Comparison of ENCODE assay signal across 12 mouse cellular contexts in genomic region chr11:98414162-98414561, GRCm38 (mm10). TPM values are rescaled to one million over a fixed set of nuclear protein-coding genes. Genes with fewer than 3 reads are reported as not detected.
DNase-seq lines count a peak whose midpoint lies in the region; ATAC-seq and TF ChIP-seq lines count a peak whose summit lies in the region.
"Had no signal": no experiment of that assay in that cellular context is flagged by ENCODE, and none has a peak within 500 bp of the region (broad histone marks: within the 10 kb centered on the region; RNA-seq: fewer than 3 reads in every experiment).

No protein-coding gene starts in this region.

- H3K9me3 ChIP-seq in heart, embryonic 14.5 days (ENCODE audit: control insufficient read depth, low read length), result no peaks in the 10 kb centered on the region
- H3K9me3 ChIP-seq in limb, embryonic 14.5 days (ENCODE audit: control insufficient read depth, low read length), result no peaks in the 10 kb centered on the region

- H3K4me3 ChIP-seq in heart, embryonic 14.5 days (ENCODE audit: control insufficient read depth in 1 of 2, insufficient read depth in 1 of 2, low read depth in 1 of 2, low read length in 2 of 2), result peak overlapping the region; percentile 78 to 94
- H3K4me3 ChIP-seq in limb, embryonic 14.5 days (replicated peaks; ENCODE audit: low read length), result peak overlapping the region; percentile 99
- H3K4me3 ChIP-seq: left cerebral cortex, adult 2 months had no signal

- peak overlapping the region; percentile 94 for H3K9ac ChIP-seq in heart, embryonic 14.5 days (ENCODE audit: low read length)
- peak overlapping the region; percentile 4; the same call in 1 of the 2 replicates for H3K9ac ChIP-seq in limb, embryonic 14.5 days (ENCODE audit: low read depth, low read length, severe bottlenecking)

- 31% methylated on average over 2 of the region's 2 CpGs for WGBS in heart, embryonic 14.5 days
- 16% methylated on average over 2 of the region's 2 CpGs for WGBS in limb, embryonic 14.5 days

- H3K4me1 ChIP-seq in heart, embryonic 14.5 days (ENCODE audit: control insufficient read depth in 2 of 2, insufficient read depth in 2 of 2, low read length in 2 of 2), result peaks cover 32 to 69% of the 10 kb centered on the region in 2 experiments
- H3K4me1 ChIP-seq in limb, embryonic 14.5 days (ENCODE audit: control insufficient read depth, insufficient read depth, low read length), result peaks cover 24% of the 10 kb centered on the region

- no peak for TF ChIP-seq POLR2A in limb, embryonic 14.5 days (IDR thresholded peaks at IDR 0.05; ENCODE audit: borderline replicate concordance, extremely low read depth, insufficient read depth, insufficient read length)

- peak overlapping the region; percentile 78 for H3K4me2 ChIP-seq in heart, embryonic 14.5 days (ENCODE audit: low read length)
- peak overlapping the region; percentile 62 for H3K4me2 ChIP-seq in limb, embryonic 14.5 days (replicated peaks; ENCODE audit: low read depth, low read length, severe bottlenecking)

- H3K36me3 ChIP-seq in heart, embryonic 14.5 days (ENCODE audit: control insufficient read depth, insufficient read depth, low read length), result peaks cover 21% of the 10 kb centered on the region; the same call in 1 of the 2 replicates
- peaks cover 10% of the 10 kb centered on the region for H3K36me3 ChIP-seq in limb, embryonic 14.5 days (ENCODE audit: control insufficient read depth, insufficient read depth, low read length)

- no peaks in the 10 kb centered on the region for H3K27me3 ChIP-seq in heart, embryonic 14.5 days (ENCODE audit: control insufficient read depth, insufficient read depth, low read length)
- no peaks in the 10 kb centered on the region for H3K27me3 ChIP-seq in limb, embryonic 14.5 days (ENCODE audit: control insufficient read depth, insufficient read depth, low read length)

- DNase-seq in heart, postnatal 4 days, result no peak
- DNase-seq in retina, embryonic 14.5 days (ENCODE audit: low spot score), result peak; percentile 10
- no peak for DNase-seq in retina, postnatal 1 day
- no peak for DNase-seq in limb, embryonic 14.5 days (ENCODE audit: low spot score)
- DNase-seq in yolk sac, embryonic 10.5 days (ENCODE audit: low spot score), result peak; percentile 47
- DNase-seq in right cerebral cortex, postnatal 10 days (ENCODE audit: low spot score in 2 of 2), result no peak
- no peak for DNase-seq in ovary, postnatal 36 days (ENCODE audit: low spot score)
- DNase-seq: cerebellum, adult 18-20 months had no signal

- no peak for ATAC-seq in heart, embryonic 14.5 days (ENCODE audit: insufficient number of reproducible peaks, insufficient read depth, low FRiP score, low read depth)
- no peak for ATAC-seq in limb, embryonic 14.5 days (ENCODE audit: low FRiP score, low read depth)

- no peak overlapping the region for H3K27ac ChIP-seq in heart, embryonic 14.5 days (replicated peaks in 1 of 2; ENCODE audit: control insufficient read depth in 1 of 2, insufficient read depth in 1 of 2, low read depth in 2 of 2, low read length in 2 of 2)
- no peak overlapping the region for H3K27ac ChIP-seq in limb, embryonic 14.5 days (replicated peaks; ENCODE audit: low read depth, low read length)
- H3K27ac ChIP-seq: left cerebral cortex, adult 2 months had no signal

RNA-seq across cellular contexts. Expression of gene Erbb2, which starts 1.9 kb away (rescaled TPM):
- 54.5 and 55.1 TPM in 2 replicates for polyA plus RNA-seq in heart, embryonic 14.5 days (2014; fragmentation: Nextera tagmentation; extraction: Ambion mirVana)
- 10 to 100 TPM; 24.1 to 27.0 TPM for total RNA-seq in heart, postnatal 4 days (2021)
- polyA plus RNA-seq in limb, embryonic 14.5 days (2012; rRNA removed), result 51.1 and 64.3 TPM in 2 replicates
- polyA plus RNA-seq in limb, embryonic 14.5 days (2014; fragmentation: Nextera tagmentation; extraction: Ambion mirVana), result 73.6 and 79.7 TPM in 2 replicates

RNA-seq across cellular contexts. Expression of gene Pgap3, which starts 13.9 kb away (rescaled TPM):
- 14.2 and 15.5 TPM in 2 replicates for polyA plus RNA-seq in heart, embryonic 14.5 days (2014; fragmentation: Nextera tagmentation; extraction: Ambion mirVana)
- 10 to 100 TPM; 19.6 to 20.5 TPM for total RNA-seq in heart, postnatal 4 days (2021)
- polyA plus RNA-seq in limb, embryonic 14.5 days (2012; rRNA removed), result 19.2 and 24.2 TPM in 2 replicates
- polyA plus RNA-seq in limb, embryonic 14.5 days (2014; fragmentation: Nextera tagmentation; extraction: Ambion mirVana), result 9.2 and 11.4 TPM in 2 replicates

RNA-seq across cellular contexts. Expression of gene Mien1, which starts 24.6 kb away (rescaled TPM):
- 120 and 138 TPM in 2 replicates for polyA plus RNA-seq in heart, embryonic 14.5 days (2014; fragmentation: Nextera tagmentation; extraction: Ambion mirVana)
- 10 to 100 TPM; 46.9 to 49.0 TPM for total RNA-seq in heart, postnatal 4 days (2021)
- 44.8 and 48.5 TPM in 2 replicates for polyA plus RNA-seq in limb, embryonic 14.5 days (2012; rRNA removed)
- 84.8 and 86.8 TPM in 2 replicates for polyA plus RNA-seq in limb, embryonic 14.5 days (2014; fragmentation: Nextera tagmentation; extraction: Ambion mirVana)

RNA-seq across cellular contexts. Expression of gene Pnmt, which starts 27.9 kb away (rescaled TPM):
- 0.70 and 0.86 TPM in 2 replicates for polyA plus RNA-seq in heart, embryonic 14.5 days (2014; fragmentation: Nextera tagmentation; extraction: Ambion mirVana)
- not detected for total RNA-seq in heart, postnatal 4 days (2021)
- 1.4 and 2.2 TPM in 2 replicates for polyA plus RNA-seq in limb, embryonic 14.5 days (2012; rRNA removed)
- polyA plus RNA-seq in limb, embryonic 14.5 days (2014; fragmentation: Nextera tagmentation; extraction: Ambion mirVana), result 0.51 and 1.3 TPM in 2 replicates
- total RNA-seq: CH12.LX had no signal

RNA-seq across cellular contexts. Expression of gene Tcap, which starts 30.6 kb away (rescaled TPM):
- polyA plus RNA-seq in heart, embryonic 14.5 days (2014; fragmentation: Nextera tagmentation; extraction: Ambion mirVana), result 169 and 178 TPM in 2 replicates
- 100 to 1,000 TPM; 163 to 192 TPM for total RNA-seq in heart, postnatal 4 days (2021)
- polyA plus RNA-seq in limb, embryonic 14.5 days (2012; rRNA removed), result 12.3 and 13.2 TPM in 2 replicates
- 10.9 and 18.1 TPM in 2 replicates for polyA plus RNA-seq in limb, embryonic 14.5 days (2014; fragmentation: Nextera tagmentation; extraction: Ambion mirVana)
- total RNA-seq: CH12.LX had no signal
- polyA plus RNA-seq: testis, adult 2 months had no signal

Comparison
In these comparisons a context has a peak if more than half of its experiments do, and no peak if none do; other contexts are left out.
1. DNase-seq: peak in retina, embryonic 14.5 days (single experiment) and yolk sac, embryonic 10.5 days (single experiment); none in heart, postnatal 4 days (single experiment), retina, postnatal 1 day (single experiment), limb, embryonic 14.5 days (single experiment), right cerebral cortex, postnatal 10 days (0 of 2) and ovary, postnatal 36 days (single experiment).